Mouse (Mus musculus): ENCODE results near the gene Gm11541. TPM values are rescaled to one million over a fixed set of nuclear protein-coding genes. Genes with fewer than 3 reads are reported as not detected.

Gene Gm11541
- total RNA-seq (2021), result not detected

GRCm38 (mm10) chr11:94704472-94704871 is at the start of gene Gm11541:
TSS of gene Gm11541 (minus strand) at chr11:94704499.
- peak in 1 of 2 experiments; percentile 32 for DNase-seq (ENCODE audit: extremely low spot score in 1 of 2, low spot score in 2 of 2)
- intact Hi-C loops (cut with DNase I), result no loop called here

GRCm38 (mm10) chr11:94752946-94753713 is 48.8 kb upstream of the Gm11541 start:
- intact Hi-C loops (cut with DNase I), result no loop called here
- DNase-seq (ENCODE audit: extremely low spot score in 1 of 2, low spot score in 2 of 2), result no peak

GRCm38 (mm10) chr11:94741732-94742272 is 37.5 kb upstream of the Gm11541 start, which contains the start of gene Cdc34b:
TSS of gene Cdc34b (plus strand) at chr11:94741782.
- no peak for DNase-seq (ENCODE audit: extremely low spot score in 1 of 2, low spot score in 2 of 2)
- intact Hi-C loops (cut with DNase I), result no loop called here

- no peak for DNase-seq (ENCODE audit: extremely low spot score in 1 of 2, low spot score in 2 of 2)
- intact Hi-C loops (cut with DNase I), result no loop called here
Measured at GRCm38 (mm10) chr11:94735746-94736145, 31.4 kb upstream of the Gm11541 start.

- intact Hi-C loops (cut with DNase I), result loop anchor here (5.0 kb wide), 1 partner anchor 55 kb away; no protein-coding TSS in a partner anchor
- DNase-seq (ENCODE audit: extremely low spot score in 1 of 2, low spot score in 2 of 2), result peak in 1 of 2 experiments; percentile 49
Measured at GRCm38 (mm10) chr11:94732773-94733172, 28.5 kb upstream of the Gm11541 start.

- DNase-seq (ENCODE audit: extremely low spot score in 1 of 2, low spot score in 2 of 2), result no peak
- intact Hi-C loops (cut with DNase I), result loop anchor here (2.0 to 5.0 kb wide), 3 partner anchors 56 to 240 kb away; partner anchors contain the start of gene Col1a1
Measured at GRCm38 (mm10) chr11:94731229-94731628, 26.9 kb upstream of the Gm11541 start.

GRCm38 (mm10) chr11:94730261-94730660 is 26.0 kb upstream of the Gm11541 start:
- peak; percentile 65 to 75 for DNase-seq (ENCODE audit: extremely low spot score in 1 of 2, low spot score in 2 of 2)
- intact Hi-C loops (cut with DNase I), result loop anchor here (2.0 to 5.0 kb wide), 3 partner anchors 57 to 241 kb away; partner anchors contain the start of gene Col1a1

GRCm38 (mm10) chr11:94729565-94729964 is 25.3 kb upstream of the Gm11541 start:
- intact Hi-C loops (cut with DNase I), result no loop called here
- no peak for DNase-seq (ENCODE audit: extremely low spot score in 1 of 2, low spot score in 2 of 2)

- intact Hi-C loops (cut with DNase I), result no loop called here
- no peak for DNase-seq (ENCODE audit: extremely low spot score in 1 of 2, low spot score in 2 of 2)
Measured at GRCm38 (mm10) chr11:94728545-94728944, 24.2 kb upstream of the Gm11541 start.

GRCm38 (mm10) chr11:94727306-94727705 is 23.0 kb upstream of the Gm11541 start:
- intact Hi-C loops (cut with DNase I), result no loop called here
- no peak for DNase-seq (ENCODE audit: extremely low spot score in 1 of 2, low spot score in 2 of 2)

GRCm38 (mm10) chr11:94719216-94719615 is 14.9 kb upstream of the Gm11541 start:
- no peak for DNase-seq (ENCODE audit: extremely low spot score in 1 of 2, low spot score in 2 of 2)
- intact Hi-C loops (cut with DNase I), result no loop called here

GRCm38 (mm10) chr11:94718113-94718909 is 14.0 kb upstream of the Gm11541 start:
- intact Hi-C loops (cut with DNase I), result no loop called here
- no peak for DNase-seq (ENCODE audit: extremely low spot score in 1 of 2, low spot score in 2 of 2)

- intact Hi-C loops (cut with DNase I), result no loop called here
- no peak for DNase-seq (ENCODE audit: extremely low spot score in 1 of 2, low spot score in 2 of 2)
Measured at GRCm38 (mm10) chr11:94717239-94717638, 12.9 kb upstream of the Gm11541 start.

GRCm38 (mm10) chr11:94716754-94717153 is 12.5 kb upstream of the Gm11541 start:
- DNase-seq (ENCODE audit: extremely low spot score in 1 of 2, low spot score in 2 of 2), result peak in 1 of 2 experiments; percentile 67
- intact Hi-C loops (cut with DNase I), result no loop called here

GRCm38 (mm10) chr11:94715622-94716021 is 11.3 kb upstream of the Gm11541 start:
- intact Hi-C loops (cut with DNase I), result no loop called here
- DNase-seq (ENCODE audit: extremely low spot score in 1 of 2, low spot score in 2 of 2), result no peak

GRCm38 (mm10) chr11:94713246-94713860 is 9.1 kb upstream of the Gm11541 start:
- intact Hi-C loops (cut with DNase I), result no loop called here
- no peak for DNase-seq (ENCODE audit: extremely low spot score in 1 of 2, low spot score in 2 of 2)

- intact Hi-C loops (cut with DNase I), result no loop called here
- no peak for DNase-seq (ENCODE audit: extremely low spot score in 1 of 2, low spot score in 2 of 2)
Measured at GRCm38 (mm10) chr11:94704020-94704419, 279 bp downstream of the Gm11541 start.

GRCm38 (mm10) chr11:94702216-94702610 is 2.1 kb downstream of the Gm11541 start:
- intact Hi-C loops (cut with DNase I), result no loop called here

More at GRCm38 (mm10) chr11:94702216-94702610, 2.1 kb downstream of the Gm11541 start:
- DNase-seq (ENCODE audit: extremely low spot score in 1 of 2, low spot score in 2 of 2), result no peak
